Mouse (Mus musculus) stomach, embryonic 16.5 days (tissue): ENCODE measurements around the gene Dzank1. TPM values are rescaled to one million over a fixed set of nuclear protein-coding genes. Genes with fewer than 3 reads are reported as not detected.

Source experiments
- ATAC-seq: fragments of 200-750 bp; cut with Nextera tagmentation; 2 replicates; pipeline ENCODE4 v1.8.0; 2017; ENCODE audit warnings: moderate number of reproducible peaks, moderate TSS enrichment; ENCODE audit not compliant: insufficient read depth, low FRiP score
- H3K27ac ChIP-seq: fragments of 300-500 bp; sonication (generic); 2 replicates; pipeline ENCODE4 v1.5.1; 2014; ENCODE audit warnings: low read length
- H3K27me3 ChIP-seq: fragments of 300-500 bp; sonication (generic); 2 replicates; pipeline ENCODE4 v1.6.1; 2014; ENCODE audit warnings: low read length, control low read depth, mixed read lengths; ENCODE audit not compliant: control insufficient read depth, insufficient read depth
- H3K36me3 ChIP-seq: fragments of 300-500 bp; sonication (generic); 2 replicates; pipeline ENCODE4 v1.6.1; 2014; ENCODE audit warnings: low read length; ENCODE audit not compliant: control insufficient read depth, insufficient read depth
- H3K4me1 ChIP-seq: fragments of 300-500 bp; sonication (generic); 2 replicates; pipeline ENCODE4 v1.6.1; 2014; ENCODE audit warnings: low read length, control low read depth, mixed read lengths; ENCODE audit not compliant: control insufficient read depth, insufficient read depth
- H3K4me2 ChIP-seq: fragments of 300-500 bp; sonication (generic); 2 replicates; pipeline ENCODE4 v1.6.1; 2014; ENCODE audit warnings: low read depth, low read length, mixed read lengths
- H3K4me3 ChIP-seq: fragments of 300-500 bp; sonication (generic); replicated peaks from 2 replicates; pipeline ENCODE4 v1.5.1; 2014; ENCODE audit warnings: mild to moderate bottlenecking, low read length
- H3K9ac ChIP-seq: fragments of 300-500 bp; sonication (generic); 2 replicates; pipeline ENCODE4 v1.6.1; 2014; ENCODE audit warnings: low read length
- H3K9me3 ChIP-seq: fragments of 300-500 bp; sonication (generic); replicated peaks from 2 replicates; pipeline ENCODE4 v1.6.1; 2016; ENCODE audit warnings: low read length, control low read depth; ENCODE audit not compliant: control insufficient read depth
- WGBS: fragments of 180-500 bp; shearing (Covaris S2); extraction: QIAGEN DNeasy Blood & Tissue Kit; methylation state at CpG from one replicate; pipeline ENCODE4 v1.1.7; 2014; 5-methylcytosine and 5-hydroxymethylcytosine counted together
- polyA plus RNA-seq: library from polyadenylated mRNA; unstranded; fragments of >200 nt; fragmentation: Nextera tagmentation; extraction: Ambion mirVana; gene quantifications from 2 replicates; pipeline ENCODE4 v1.2.1, GENCODE M21; 2015

The Dzank1 gene
- 0.92 and 1.4 TPM in 2 replicates for polyA plus RNA-seq

GRCm38 (mm10) chr2:144526981-144527820 lies at the start of gene Dzank1, which contains the start of gene Polr3f:
Dzank1 (minus strand) TSS chr2:144527414.
Polr3f (plus strand) TSS chr2:144527718.
- H3K4me2 ChIP-seq = peak within 1 kb of the TSS; percentile 87
- peak within 1 kb of the TSS; percentile 94 for H3K9ac ChIP-seq
- no peaks in the 10 kb centered on the region for H3K27me3 ChIP-seq
- no peaks in the 10 kb centered on the region; the same call in 1 of the 2 replicates for H3K36me3 ChIP-seq
- WGBS = under 1% methylated on average over 56 of the region's 56 CpGs
- peak; percentile 98 for ATAC-seq
- H3K4me1 ChIP-seq = peaks cover 14% of the 10 kb centered on the region
- H3K27ac ChIP-seq = peak within 1 kb of the TSS; percentile 93
- peak within 1 kb of the TSS; percentile 100 for H3K4me3 ChIP-seq
- no peaks in the 10 kb centered on the region for H3K9me3 ChIP-seq

DNA sequence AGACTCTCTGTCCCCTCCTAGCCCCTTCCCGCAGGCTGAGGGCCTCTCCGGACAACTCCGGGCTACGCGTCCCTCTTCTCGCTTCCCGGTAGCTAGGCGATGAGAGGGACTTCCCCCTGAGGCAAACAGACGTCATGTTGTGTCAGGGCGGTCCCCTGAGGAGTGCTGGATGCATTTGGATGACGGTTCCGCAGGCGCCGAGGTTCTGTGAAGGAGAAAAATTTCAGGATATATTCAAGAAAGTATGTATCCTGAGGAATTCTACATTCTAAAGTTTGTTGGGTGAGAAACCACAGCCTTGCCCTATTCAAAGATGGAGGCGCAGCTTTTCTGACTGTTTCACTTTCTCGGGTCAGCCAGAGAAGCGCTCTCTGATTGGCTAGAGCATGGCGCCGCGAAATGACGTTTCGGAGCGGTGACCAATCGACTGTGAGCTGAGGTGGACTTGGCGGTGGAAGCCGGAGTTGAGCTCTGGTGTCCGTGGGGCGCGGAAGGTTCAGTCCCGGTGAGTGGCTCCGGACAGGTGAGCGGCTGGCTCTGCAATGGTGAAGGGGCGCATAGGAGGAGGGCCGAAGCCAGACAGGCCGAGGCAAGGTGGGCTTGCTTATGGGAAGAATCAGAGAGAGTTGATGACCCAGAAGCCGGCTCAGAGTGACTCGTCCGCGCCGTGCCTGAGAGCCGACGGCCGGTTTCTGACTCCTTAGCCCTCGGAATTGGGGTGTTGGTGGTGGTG lies 28.8 kb upstream of the Dzank1 start, which contains the start of gene Sec23b:
Sec23b (plus strand) TSS at position 410 of the 733 bp plus-strand sequence.
- under 1% methylated on average over 44 of the region's 44 CpGs for WGBS
- peak within 1 kb of the TSS; percentile 87 for H3K9ac ChIP-seq
- peak; percentile 98 for ATAC-seq
- peak within 1 kb of the TSS; percentile 71 for H3K4me2 ChIP-seq
- H3K4me3 ChIP-seq = peak within 1 kb of the TSS; percentile 88
- H3K9me3 ChIP-seq = no peaks in the 10 kb centered on the region
- peaks cover 5% of the 10 kb centered on the region; the same call in 1 of the 2 replicates for H3K36me3 ChIP-seq
- peak within 1 kb of the TSS; percentile 96 for H3K27ac ChIP-seq
- H3K27me3 ChIP-seq = no peaks in the 10 kb centered on the region
- H3K4me1 ChIP-seq = peaks cover 6% of the 10 kb centered on the region

DNA sequence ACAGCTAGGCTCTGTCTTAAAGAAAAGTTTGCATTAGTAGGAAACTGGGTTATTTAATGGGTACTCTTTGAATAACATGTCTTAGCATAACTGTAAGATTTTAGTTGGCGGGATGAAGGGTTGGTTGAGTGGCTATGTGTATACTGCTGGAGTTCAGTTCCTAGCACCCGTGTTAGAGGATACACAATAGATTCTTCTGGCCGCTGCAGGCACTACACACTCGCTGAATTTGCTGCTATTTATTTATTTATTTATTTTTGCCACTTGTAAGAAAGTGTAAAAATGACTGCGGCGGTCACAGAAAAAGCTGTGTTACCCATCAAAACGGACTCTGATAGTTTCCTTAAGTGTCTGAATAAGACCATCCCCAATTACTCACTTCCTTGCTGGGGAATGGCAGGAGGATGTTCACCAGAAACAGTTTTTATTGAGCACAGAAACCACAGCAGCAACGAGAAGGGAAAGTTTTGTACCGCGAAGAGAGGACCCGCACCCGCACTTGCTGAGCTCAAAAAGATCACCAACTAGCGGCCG lies 28.1 kb upstream of the Dzank1 start:
- peaks cover 6% of the 10 kb centered on the region for H3K4me1 ChIP-seq
- H3K9me3 ChIP-seq = no peaks in the 10 kb centered on the region
- H3K36me3 ChIP-seq = peaks cover 5% of the 10 kb centered on the region; the same call in 1 of the 2 replicates
- under 1% methylated on average over 14 of the region's 14 CpGs for WGBS
- H3K27ac ChIP-seq = peak overlapping the region; percentile 96
- H3K9ac ChIP-seq = peak overlapping the region; percentile 74
- peak; percentile 17; the same call in 1 of the 2 replicates for ATAC-seq
- peak overlapping the region; percentile 67 for H3K4me2 ChIP-seq
- H3K4me3 ChIP-seq = peak overlapping the region; percentile 88
- H3K27me3 ChIP-seq = no peaks in the 10 kb centered on the region

GRCm38 (mm10) chr2:144553905-144554304 lies 26.7 kb upstream of the Dzank1 start:
- 92% methylated on average over 3 of the region's 3 CpGs for WGBS
- no peaks in the 10 kb centered on the region for H3K36me3 ChIP-seq
- no peak overlapping the region for H3K27ac ChIP-seq
- ATAC-seq = no peak
- no peaks in the 10 kb centered on the region for H3K9me3 ChIP-seq
- H3K27me3 ChIP-seq = no peaks in the 10 kb centered on the region
- H3K9ac ChIP-seq = no peak overlapping the region
- no peak overlapping the region for H3K4me3 ChIP-seq
- no peak overlapping the region for H3K4me2 ChIP-seq
- H3K4me1 ChIP-seq = peaks cover 9% of the 10 kb centered on the region

DNA sequence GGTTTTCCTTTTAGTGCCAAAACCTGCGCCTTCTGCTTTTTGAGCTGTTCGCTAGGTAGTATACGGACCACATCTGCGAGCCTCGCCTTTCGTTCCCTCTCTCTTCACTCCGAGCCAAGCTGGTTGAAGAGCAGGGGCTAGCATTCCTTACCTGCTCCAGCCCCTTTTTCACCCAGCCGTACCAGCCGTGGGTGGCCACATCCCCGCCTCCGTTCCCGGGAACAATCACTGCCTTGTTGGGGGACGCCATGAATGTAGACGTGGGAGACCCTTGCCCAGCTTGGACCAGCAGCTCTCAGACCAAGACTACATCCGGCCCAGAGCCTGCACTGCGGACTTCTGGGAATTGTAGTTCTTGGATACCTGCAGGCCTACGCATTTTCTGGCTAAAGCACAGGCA lies 23.3 kb upstream of the Dzank1 start, which contains the start of gene Rbbp9:
Rbbp9 (minus strand) TSS at position 341 of the 400 bp plus-strand sequence.
- peak within 1 kb of the TSS; percentile 89 for H3K9ac ChIP-seq
- no peaks in the 10 kb centered on the region for H3K9me3 ChIP-seq
- ATAC-seq = peak; percentile 91
- H3K36me3 ChIP-seq = peaks cover 1% of the 10 kb centered on the region; the same call in 1 of the 2 replicates
- H3K4me2 ChIP-seq = peak within 1 kb of the TSS; percentile 69
- H3K4me1 ChIP-seq = peaks cover 6% of the 10 kb centered on the region; the same call in 1 of the 2 replicates
- WGBS = under 1% methylated on average over 17 of the region's 17 CpGs
- no peaks in the 10 kb centered on the region for H3K27me3 ChIP-seq
- peak within 1 kb of the TSS; percentile 95 for H3K4me3 ChIP-seq
- peak within 1 kb of the TSS; percentile 71 for H3K27ac ChIP-seq

- Histone ChIP-seq H3K4me2 (no peak overlapping the region), H3K9ac (no peak overlapping the region), H3K9me3 (no peaks in the 10 kb centered on the region), H3K27me3 (no peaks in the 10 kb centered on the region), H3K27ac (no peak overlapping the region), H3K36me3 (peaks cover 14% of the 10 kb centered on the region), H3K4me1 (0 out of 2 replicates have a peak, but pooled peaks cover 3% of the 10 kb centered on the region), H3K4me3 (no peak overlapping the region)
- WGBS = 58% methylated on average over 4 of the region's 4 CpGs
- no peak for ATAC-seq
These were observed 20.3 kb upstream of the Dzank1 start for GRCm38 (mm10) chr2:144547559-144547958.

GRCm38 (mm10) chr2:144545481-144545880 lies 18.3 kb upstream of the Dzank1 start:
- no peak overlapping the region for H3K4me2 ChIP-seq
- H3K4me1 ChIP-seq = 0 out of 2 replicates have a peak, but pooled peaks cover 3% of the 10 kb centered on the region
- WGBS = 19% methylated on average over 1 of the region's 1 CpGs
- H3K4me3 ChIP-seq = no peak overlapping the region
- H3K36me3 ChIP-seq = peaks cover 14% of the 10 kb centered on the region
- no peaks in the 10 kb centered on the region for H3K9me3 ChIP-seq
- H3K9ac ChIP-seq = no peak overlapping the region
- ATAC-seq = no peak
- H3K27ac ChIP-seq = no peak overlapping the region
- no peaks in the 10 kb centered on the region for H3K27me3 ChIP-seq

- Histone ChIP-seq H3K27ac (0 out of 2 replicates have a peak overlapping the region, but pooled peaks have one; percentile 29), H3K4me2 (no peak overlapping the region), H3K4me1 (0 out of 2 replicates have a peak, but pooled peaks cover 3% of the 10 kb centered on the region), H3K9me3 (no peaks in the 10 kb centered on the region), H3K36me3 (peaks cover 14% of the 10 kb centered on the region), H3K4me3 (no peak overlapping the region), H3K9ac (no peak overlapping the region), H3K27me3 (no peaks in the 10 kb centered on the region)
- ATAC-seq = no peak
- WGBS = 85% methylated on average over 2 of the region's 2 CpGs
These were observed 17.8 kb upstream of the Dzank1 start for GRCm38 (mm10) chr2:144545061-144545460.
